Mouse (Mus musculus) frontal cortex, postnatal 14 days (tissue): ENCODE data around the gene Cars.
A peak's percentile ranks its signal among the peaks of the same experiment; 100 is the strongest.
"Not testable (repeated sequence)": the region's sequence is repeated elsewhere in the genome, so short reads cannot be mapped to it uniquely, and the experiment has no call there.

Source experiments
- DNase-seq, 2 experiments: peaks; one replicate each; pipeline ENCODE4 v3.0.0; 2022; ENCODE audit warnings: low spot score in 2 of 2

The Cars gene

GRCm38 (mm10) chr7:143587586-143587985, 12.3 kb downstream of the Cars start:
- no peak for DNase-seq

DNA sequence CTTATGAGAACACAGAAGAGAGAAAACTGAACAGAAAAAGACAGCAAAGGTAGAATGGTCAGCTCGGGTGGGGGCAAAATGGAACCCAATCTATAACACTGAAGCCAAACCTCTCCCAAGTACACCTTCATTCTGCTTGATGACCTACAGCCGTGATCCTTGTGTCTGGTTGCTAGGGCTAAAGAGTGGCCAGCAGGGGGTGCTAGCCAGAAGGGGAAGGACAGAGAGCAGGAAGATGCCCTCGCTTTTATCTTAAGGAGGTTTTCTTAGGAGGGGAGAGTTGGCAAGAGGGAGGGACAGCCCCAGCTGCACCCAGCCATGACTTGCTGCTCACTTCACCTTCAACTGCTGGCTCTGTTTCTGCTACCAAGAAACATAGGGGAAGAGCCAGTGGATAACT, 15.9 kb downstream of the Cars start:
- DNase-seq = peak in 1 of 2 experiments; percentile 27

DNA sequence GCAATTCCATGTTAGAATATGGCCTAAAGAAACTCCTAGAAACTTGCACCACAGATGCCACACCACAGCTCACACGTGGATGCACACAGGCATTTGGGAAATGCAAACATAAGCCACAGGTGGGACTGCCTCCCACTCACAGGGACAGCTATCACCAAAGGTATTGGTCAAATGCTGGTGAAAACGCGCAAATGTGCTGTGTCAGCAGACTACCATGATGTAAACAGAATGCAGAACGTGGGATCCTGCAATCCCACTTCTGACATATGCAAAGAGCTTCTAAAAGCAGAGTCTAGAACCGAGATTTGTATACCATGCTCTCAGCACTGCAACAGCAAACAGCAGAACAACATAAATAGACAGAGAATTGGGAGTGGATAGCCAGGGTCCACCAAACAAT, 16.9 kb downstream of the Cars start:
- no peak for DNase-seq

DNA sequence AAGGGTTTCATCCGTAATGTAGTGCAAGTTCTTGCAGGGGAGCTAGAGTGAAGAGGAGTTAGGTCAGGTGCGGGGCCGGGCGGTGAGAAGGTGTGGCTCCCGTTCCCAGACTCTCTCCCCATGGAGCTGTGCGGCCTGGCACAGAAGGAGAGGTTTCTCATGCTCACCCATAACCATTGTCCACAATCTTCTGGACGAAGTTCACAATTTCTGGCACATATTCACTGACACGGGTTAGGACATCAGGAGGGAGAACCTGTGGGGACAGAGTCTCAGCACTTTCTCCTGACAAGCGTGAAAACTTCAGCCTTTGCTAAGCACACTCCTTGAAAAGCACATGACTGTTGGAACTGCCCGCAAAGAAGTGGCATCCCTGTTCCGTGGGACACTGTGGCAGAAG, 24.1 kb downstream of the Cars start:
- DNase-seq = no peak

GRCm38 (mm10) chr7:143565648-143566039, 34.2 kb downstream of the Cars start:
- DNase-seq = no peak

DNA sequence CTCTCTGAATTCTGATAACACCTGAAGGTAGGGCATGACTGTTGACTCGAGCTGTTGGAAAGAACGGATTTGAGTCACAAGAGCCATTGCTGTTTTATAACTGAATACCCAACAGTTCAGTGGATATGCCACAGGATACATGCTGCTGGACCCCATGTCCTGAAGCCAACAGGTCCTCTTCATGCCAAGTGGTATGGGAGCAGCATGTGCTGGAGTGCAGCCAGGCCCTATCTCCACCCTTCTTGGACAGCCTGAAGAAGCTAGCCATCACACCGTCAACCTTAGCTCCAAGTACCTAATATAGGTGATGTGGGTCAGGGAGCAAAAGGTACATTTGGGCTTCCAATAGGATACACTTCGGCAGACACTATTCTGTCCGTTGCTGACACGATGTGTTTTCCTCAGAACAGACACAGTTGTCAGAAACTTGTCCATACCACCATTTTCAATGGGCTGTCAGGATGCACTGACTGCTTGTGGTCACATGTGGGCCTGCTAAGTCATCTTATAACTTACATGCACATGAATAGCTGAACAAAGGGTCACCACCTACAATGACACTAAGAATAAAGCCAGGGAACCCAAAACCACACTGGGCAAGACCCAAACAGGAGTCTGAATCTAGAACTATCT, 34.8 kb downstream of the Cars start:
- no peak for DNase-seq

DNA sequence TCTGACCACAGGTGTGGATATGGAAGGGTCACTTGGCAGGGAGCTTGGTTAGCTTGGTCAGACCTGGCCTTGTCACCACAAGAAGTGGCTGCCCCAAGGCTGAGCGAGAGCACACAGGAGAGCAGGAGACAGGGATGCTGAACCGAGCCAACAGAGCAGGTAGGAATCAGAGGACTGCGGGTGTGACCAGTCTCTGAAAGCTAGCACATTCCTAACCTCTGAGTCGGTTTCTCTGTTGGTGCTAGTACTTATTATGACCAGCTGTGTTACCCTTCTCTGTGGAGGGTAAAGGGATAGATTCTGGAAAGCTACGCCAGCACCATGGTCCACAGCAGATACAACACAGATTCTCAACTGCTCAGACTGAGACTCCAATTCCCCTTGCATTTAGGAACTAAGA, 36.1 kb downstream of the Cars start:
- no peak for DNase-seq

DNA sequence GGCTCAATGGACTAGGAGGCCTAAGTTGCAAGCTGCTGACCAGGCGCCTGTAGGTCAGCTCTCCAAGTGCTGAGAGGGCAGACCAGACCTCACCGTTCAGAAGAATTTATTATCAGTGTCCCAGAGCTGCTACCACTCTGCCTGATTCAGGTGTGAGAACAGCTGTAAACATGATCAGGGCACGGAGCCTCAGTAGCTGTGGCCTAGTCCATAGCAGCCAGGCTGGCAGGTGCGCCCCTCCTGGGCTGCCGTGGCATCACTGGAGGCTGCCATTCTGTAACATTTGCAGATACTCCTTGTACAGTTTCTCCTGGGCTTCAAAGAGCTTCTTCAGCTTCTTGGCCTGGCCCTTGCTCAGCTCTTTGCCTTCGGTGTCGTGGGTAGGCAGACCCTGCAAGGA, 42.3 kb downstream of the Cars start:
- no peak for DNase-seq

GRCm38 (mm10) chr7:143556964-143557610, 42.8 kb downstream of the Cars start:
- peak in 1 of 2 experiments; percentile 13 for DNase-seq

DNA sequence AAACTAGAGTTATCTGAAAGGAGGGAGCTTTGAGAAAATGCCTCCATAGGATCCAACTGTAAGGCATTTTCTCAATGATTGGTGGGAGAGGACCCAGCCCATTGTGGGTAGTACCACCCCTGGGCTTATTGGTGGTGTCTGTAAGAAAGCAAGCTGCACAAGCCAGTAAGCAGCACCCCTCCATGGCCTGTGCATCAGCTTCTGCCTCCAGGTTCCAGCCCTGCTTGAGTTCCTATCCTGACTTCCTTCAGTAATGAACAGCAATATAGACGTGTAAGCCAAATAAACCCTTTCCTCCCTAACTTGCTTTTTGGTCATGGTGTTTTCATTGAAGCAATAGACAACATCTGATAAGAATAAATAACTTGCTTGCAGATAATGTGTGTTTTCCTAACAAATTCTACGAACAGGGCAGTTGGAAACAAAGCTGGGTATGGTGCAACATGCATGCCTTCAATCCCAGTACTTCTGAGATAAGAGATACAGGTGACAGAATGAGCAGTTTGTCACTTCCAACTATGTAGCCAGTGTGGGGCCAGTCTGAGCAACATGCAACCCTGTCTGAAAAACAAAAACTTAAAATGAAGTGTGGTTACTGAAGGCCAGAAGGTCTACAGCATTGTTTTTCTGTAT, 50.2 kb downstream of the Cars start:
- no peak for DNase-seq

DNA sequence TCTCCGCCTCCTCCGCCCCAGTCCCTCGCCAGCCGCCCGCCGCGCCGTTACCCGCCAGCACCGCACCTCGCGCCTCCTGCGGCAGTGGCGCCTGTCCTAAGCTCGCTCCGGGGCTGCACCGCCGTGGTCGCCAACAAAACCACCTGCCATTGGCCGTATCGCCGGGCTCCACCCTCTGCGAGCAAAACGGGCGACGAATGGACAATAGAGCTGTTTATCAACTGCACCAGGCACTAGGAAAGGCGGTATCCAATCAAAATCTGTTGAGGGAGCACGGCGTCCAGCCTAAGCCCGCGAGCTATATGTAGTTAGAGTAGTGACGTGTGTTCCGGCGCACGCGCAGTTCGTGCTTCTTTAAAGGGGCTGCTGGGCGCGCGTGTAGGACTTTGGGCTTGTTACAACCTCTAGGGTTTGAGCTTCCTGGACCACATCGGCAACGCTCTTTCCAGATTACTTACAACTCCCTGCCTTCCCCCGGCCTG, 50.9 kb downstream of the Cars start, which contains the start of gene Nap1l4:
Gene Nap1l4, minus strand, starts transcription at position 131 of the 482 bp plus-strand sequence.
- peak; percentile 99 to 100 for DNase-seq

DNA sequence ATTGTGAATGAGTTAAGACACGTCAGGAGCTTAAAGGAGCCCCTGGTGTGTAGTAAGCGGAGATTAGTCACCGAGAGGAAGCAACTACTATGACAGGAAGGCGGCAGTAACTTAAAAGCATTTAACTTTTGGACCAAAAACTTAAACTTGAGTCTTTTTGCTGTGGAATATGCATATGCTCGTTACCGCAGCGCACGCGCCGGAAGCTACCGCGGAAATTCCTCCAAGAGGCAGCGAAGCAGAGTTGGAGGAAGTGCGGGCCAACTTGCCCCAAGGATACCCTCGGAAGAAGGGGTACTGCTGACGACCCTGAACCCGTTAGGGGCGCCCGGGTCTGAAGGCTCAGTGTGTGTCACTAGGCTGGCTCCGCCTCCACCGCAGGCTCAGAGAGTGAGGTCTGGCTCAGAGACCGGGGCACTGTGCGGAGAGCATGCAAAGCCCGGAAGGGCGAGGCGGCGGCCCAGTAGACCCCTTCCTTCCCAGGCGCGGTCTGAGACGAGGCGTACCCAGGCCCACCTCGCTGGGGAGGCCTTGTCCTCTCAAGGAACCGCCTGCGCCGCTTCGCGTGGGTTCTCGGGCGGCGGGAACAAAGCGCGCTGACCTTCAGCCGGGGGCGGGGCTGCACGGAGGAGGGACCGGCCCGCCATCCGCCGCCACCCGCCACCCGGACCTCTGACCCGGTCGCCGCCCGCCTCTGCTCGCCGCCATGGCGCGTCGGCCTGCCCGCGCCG, 51.5 kb downstream of the Cars start:
- peak in 1 of 2 experiments; percentile 33 for DNase-seq

- DNase-seq = no peak
Measured at GRCm38 (mm10) chr7:143546554-143546953, 53.3 kb downstream of the Cars start.

GRCm38 (mm10) chr7:143544368-143544767, 55.5 kb downstream of the Cars start:
- DNase-seq = no peak

DNA sequence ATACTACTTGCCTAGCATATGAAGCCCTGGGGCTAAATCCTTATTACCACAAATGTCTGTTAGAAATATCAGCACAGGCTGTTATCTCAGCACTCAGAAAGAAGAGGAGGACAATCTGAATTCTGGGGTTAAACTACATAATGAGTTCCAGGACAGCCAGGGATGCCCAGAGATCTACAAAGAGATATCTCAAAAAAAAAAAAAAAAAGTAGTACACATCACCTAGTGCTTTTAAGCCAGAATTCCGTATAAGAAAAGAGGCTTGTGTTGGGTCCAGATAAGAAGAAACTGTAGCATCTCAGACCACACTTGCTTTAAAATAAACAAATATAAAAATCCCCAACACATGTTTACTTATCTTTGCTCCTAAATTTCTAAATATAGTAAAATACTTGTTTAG, 61.2 kb downstream of the Cars start:
- no peak for DNase-seq

DNA sequence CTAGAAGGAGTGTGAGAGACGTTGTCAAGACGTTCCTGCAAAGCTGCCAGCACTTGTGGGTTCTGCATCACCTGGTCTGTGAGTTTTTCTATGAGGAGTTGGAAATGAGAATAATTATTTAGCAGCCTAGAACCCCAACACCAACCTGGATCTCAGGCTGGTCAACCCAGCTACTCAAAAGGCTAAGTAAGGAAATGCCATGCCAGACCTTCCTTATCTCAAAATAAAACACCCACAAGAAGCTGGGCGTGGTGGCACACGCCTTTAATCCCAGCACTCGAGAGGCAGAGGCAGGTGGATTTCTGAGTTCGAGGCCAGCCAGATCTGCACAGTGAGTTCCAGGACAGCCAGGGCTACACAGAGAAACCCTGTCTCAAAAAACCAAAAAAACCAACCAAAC, 61.7 kb downstream of the Cars start:
- not testable (repeated sequence) for DNase-seq

DNA sequence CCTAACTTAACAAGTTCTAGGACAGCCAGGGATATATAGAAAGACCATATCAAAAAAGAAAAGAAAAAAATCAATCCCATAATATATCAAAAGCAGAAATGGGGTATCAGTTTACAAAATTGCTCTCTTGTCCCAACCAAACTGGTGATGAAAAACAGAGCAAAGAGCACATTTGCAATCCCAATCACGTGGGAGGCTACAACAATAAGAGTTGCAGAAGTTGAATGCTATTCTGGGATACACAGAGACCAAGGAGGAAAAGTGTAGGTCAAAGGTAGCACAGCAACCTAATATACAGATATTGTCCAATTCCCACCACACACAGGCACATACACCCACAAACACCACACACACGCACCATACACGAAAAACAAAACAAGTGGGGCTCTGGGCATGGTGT, 63.6 kb downstream of the Cars start:
- DNase-seq = no peak

GRCm38 (mm10) chr7:143533284-143533683, 66.6 kb downstream of the Cars start:
- DNase-seq = no peak

- no peak for DNase-seq
Measured at GRCm38 (mm10) chr7:143532410-143532809, 67.5 kb downstream of the Cars start.

DNA sequence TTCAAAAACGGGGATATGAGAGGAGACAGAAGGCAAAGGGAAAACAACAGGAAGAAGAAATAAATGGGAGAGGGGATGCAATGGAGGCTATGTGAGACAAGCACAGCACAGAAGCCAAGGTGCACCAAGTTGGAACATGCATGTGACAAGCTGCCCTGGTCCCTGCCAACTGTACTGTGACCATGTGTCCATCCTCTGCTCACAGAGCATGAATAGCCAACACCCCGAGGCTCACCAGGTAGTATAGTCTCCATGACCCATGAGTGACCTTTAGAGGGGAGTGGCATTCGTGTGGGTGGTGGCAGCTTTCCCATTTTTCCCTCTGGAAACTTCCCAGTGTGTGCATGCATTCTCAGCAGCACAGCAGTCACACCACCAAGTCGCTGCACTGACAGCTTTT, 80.6 kb downstream of the Cars start:
- no peak for DNase-seq

DNA sequence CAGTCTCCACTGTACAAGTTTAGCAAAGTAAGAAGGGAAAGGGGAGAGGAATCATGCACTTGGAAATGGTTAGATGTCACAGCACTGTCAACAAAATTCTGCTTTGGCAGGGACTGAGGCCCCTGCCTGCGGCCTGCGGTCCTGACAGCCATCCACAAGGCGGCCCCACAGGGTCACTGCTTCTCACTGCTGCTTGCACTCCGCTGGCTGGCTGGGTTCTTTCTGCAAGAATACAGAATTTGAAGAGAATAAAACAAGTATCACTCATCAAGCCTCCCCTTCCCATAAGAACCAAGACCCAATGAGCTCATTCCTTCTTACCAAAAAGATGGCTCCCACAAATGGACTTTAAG, 85.5 kb downstream of the Cars start:
- DNase-seq = no peak

DNA sequence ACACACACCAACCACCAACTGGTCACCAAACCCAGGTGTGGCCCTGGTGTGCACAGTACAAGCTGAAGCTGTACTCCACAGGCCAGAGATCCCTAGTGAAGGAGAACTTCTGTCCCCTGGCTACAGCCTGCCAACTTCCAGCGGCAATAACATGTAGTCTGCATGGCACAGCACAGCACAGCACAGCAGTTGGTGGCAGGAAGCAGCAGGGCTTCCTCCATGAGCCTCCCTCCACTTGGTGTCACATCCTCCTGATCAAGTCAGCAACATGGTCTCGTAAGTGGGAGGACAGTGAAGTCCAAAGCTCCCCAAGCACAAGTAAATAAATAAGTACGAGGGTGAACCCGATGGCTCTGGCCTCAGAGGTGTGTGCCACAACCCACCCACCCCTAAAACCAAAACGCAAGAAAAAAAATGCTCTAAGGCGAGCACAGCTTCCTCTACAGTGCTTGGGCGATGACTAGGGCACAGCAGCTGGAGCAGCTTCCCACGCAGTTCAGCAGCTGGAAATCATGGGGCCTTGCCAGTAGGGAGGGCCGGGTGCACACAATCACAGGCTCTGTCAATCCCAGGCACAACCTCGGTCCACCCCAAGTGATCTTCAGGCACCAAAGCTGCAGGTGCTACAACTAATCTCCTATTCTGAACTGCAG, 86.0 kb downstream of the Cars start:
- DNase-seq = no peak
